Mouse (Mus musculus): ENCODE measurements around the gene C1qtnf1.

The C1qtnf1 gene

DNA sequence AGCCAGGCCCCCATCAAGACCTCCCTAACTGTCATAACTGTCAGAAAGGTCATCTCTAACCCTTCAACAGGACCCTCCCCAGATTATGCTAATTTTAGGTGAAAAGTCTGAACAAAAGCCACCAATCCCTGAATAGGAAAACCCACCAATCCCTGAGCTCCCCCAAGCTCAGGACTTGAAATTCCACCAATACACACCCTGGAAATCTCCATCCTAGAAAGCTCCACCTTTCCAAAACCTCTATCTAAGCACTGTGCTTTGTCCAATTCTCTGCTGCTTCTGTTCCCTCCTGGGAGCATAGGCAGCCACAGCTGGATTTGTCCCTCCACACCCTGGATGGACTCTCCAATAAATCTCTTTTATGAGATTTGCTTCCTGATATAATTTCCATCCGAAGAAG, 45.2 kb downstream of the C1qtnf1 start:
- DNase-seq (ENCODE audit: low read depth, low spot score), result no peak

DNA sequence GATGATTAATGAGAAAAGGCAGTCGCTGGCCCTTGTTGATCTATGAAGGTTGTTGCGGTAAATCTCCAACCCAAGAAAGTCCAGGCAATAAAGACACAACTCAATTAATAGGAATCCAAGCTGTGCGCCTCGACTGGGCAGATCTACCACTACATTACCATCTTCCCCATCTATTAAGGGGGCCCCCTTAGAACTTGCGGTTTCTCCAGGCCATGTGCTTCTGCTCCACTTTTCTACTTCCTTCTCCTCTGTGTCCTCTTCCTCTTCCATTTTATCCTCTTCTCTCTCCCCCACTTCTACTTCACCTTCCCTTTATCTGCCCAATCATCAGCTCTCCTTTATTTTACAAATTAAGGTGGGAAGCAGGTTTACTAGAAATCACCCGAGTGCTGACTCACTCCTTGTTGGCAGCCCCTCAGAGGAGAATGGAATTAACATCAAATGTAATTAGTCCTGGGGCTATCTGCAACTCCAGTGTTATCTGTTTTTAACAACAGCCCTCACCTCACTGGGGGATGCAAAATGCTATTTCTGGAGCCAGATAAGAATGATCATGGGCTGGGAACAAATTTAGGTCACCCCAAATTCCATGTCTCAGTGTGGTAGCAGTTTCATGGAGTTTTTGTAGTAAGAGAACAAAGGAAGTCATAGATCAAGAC, 46.0 kb downstream of the C1qtnf1 start:
- DNase-seq (ENCODE audit: low read depth, low spot score), result no peak

DNA sequence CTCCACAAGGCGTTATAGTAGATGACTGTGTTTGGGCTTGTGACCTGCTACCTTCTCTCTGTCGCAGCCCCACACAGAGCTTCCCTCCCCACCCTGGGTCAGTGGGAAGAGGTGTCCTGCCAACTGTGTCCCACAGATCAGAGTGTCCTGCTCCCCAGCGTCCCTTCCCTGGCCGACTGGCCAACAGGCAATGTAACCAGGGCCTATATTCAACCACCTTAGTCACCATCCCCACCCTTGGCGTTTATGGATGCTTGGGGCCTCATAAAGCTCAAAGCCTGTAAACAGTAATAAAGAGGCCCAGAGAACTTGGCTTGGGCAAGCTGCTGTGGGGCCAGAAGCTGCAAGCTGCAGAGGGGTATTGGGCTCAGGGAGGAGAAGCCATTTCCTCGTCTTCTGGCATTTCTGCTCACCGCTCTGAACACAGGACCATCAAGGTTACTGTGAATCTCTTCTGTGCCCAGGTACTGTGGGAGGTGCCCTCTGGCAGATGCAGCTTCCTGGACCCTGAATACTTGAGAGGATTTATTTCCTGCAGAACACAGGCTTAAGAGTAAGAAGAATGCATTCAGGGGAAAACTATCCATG, 47.6 kb downstream of the C1qtnf1 start:
- no peak for DNase-seq (ENCODE audit: low read depth, low spot score)

DNA sequence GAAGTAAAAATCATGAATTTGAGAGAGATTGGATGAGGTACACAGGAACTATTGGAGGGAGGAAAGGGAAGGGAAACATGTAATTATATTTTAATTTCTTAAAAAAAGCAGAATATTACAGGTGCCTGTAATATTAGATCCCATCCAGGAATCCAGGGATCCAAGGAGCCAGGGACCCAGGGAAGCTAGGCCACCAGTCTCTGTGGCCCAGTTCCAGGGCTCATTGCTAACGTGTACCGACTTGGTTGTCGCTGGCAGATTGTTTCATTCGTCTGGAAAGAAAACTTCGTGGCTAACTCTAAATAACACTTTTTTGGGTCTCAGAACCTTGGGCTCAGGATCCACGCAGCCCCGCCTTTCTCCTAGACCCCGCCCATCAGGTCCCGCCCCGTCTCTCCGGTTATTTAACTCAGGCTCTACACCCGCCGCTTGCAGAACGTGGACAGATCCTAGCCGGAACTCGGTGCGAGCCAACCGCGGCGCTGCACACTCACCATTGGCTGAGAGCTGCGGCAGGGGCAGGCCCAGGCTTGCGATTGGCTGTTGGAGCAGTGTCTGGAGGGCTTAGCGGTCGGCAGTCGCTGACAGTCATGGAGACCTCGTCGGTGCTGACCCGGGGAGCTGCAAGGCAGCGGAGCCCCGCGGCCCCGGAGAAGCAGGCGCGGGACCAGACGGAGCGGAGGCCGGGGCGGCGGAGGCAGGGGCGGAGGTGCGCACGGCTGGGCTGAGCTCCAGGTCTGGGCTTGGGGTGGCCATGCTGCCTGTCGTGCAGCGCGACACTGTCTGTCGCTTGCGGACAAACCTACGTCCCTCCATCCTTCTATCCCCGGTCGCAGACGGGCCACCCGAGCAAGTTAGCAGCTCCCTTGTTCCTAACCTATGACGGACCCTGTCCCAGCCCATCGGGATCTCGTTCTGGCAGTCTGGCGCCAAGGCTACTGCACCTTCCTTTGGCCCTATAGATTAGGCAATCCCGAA, 48.7 kb downstream of the C1qtnf1 start, which contains the start of gene Engase:
Gene Engase, plus strand, starts transcription at position 434 of the 978 bp plus-strand sequence.
- peak; percentile 74 for DNase-seq (ENCODE audit: low read depth, low spot score)

DNA sequence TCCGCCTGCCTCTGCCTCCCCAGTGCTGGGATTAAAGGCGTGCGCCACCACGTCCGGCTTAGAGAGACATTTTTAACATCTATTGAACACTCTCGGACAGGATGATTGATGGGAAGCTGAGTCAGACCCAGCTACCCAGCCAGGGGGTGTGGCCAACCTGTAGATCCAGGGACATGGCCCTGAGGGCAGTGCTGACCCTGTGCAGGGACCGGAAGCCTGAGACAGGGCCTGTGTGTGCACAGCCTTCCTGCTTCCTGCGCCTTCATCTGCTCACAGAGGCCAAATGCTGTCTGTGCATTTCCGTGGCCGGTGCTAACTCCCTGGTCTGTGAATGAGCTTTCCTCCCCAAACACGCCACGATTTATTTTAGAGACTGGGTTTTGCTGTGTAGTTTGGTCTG, 51.8 kb downstream of the C1qtnf1 start:
- DNase-seq (ENCODE audit: low read depth, low spot score), result no peak

DNA sequence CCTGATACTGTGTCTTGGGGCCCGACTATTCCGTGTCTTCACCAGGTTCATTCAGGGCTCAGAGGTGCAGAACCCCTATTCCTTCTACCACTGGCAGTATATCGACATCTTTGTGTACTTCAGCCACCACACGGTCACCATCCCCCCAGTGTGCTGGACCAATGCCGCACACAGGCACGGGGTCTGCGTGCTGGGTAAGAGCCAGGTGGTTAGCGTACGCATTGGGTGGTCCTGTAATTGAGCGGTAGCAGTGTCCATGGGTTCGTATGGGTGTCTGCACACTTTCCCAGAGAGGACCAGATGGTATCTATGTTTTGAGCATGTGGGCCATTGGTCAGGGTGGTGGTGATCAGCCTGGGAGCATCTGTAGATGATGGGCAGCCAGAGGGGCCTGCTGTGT, 53.2 kb downstream of the C1qtnf1 start:
- DNase-seq (ENCODE audit: low read depth, low spot score), result no peak

DNA sequence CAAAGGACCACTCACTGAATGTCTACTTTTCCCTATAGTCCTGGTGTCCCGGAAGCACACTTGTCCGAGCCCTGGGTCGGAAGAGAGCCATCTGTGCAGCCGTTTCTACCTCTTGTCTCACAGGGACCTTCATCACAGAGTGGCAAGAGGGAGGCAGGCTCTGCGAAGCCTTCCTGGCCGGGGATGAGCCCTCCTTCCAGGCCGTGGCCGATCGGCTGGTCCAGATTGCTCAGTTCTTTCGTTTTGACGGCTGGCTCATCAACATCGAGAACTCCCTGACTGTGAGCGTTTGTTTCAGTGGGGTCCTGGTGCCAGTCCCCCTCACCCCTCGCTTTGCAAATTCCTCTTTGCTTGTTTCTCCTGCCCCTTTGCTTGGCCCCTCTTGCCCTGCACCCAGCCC, 53.7 kb downstream of the C1qtnf1 start:
- no peak for DNase-seq (ENCODE audit: low read depth, low spot score)

DNA sequence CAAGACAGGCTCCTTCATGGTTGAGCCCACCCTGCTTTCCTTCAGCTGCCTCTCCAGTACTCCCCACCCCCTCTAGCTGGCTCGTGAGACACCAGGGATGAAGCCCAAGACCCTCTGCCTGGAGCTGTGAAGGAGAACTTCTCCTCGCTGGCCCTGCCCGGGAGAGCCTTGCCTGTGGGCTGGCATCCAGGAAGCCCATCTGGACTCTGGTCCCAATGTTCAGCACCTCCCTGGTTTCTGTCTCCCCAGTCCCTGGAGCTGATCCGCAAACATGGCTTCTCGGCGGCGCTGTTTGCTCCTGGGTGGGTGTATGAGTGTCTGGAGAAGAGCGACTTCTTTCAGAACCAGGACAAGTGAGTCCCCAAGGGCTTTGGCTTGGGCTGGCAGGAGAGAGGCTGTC, 56.2 kb downstream of the C1qtnf1 start:
- DNase-seq (ENCODE audit: low read depth, low spot score), result no peak

DNA sequence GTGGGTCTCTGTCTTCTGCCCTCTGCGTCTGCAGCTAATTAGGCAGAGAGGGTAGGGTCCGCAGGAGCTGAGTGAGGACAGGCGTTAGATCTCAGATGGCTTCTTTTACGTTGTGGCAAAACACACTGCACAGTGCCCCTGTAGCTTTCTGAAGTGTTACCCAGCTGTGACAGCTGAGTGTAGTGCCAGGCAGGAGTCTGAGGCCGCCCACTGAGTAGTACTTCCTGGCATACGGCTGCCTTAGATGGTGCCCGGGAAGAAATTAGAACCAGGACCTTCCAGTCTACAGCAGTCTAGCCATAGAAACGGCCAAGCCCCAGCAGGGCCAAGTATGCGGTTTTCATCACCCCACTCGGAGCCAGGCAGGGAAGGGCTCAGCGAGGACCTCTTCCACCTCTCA, 57.3 kb downstream of the C1qtnf1 start:
- no peak for DNase-seq (ENCODE audit: low read depth, low spot score)

DNA sequence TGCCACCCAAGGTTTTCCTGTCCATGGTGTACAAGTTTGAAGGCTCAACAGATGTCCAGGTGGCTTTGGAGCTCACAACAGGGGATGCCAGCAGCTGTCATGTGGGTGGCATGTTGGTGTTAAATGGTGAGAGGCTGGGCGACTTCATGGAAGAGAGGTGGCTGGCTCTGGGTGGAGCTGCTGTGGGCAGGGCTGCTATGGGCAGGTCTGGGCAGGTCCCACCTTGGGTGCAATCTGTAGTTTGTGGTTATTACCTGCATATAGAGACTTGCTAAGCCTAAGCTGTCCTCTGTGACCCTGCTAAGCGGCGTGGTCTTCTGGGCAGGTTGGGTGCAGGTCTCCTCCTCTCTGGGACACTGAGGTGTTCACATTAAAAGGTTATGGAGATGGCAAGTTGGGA, 57.8 kb downstream of the C1qtnf1 start:
- DNase-seq (ENCODE audit: low read depth, low spot score), result no peak

DNA sequence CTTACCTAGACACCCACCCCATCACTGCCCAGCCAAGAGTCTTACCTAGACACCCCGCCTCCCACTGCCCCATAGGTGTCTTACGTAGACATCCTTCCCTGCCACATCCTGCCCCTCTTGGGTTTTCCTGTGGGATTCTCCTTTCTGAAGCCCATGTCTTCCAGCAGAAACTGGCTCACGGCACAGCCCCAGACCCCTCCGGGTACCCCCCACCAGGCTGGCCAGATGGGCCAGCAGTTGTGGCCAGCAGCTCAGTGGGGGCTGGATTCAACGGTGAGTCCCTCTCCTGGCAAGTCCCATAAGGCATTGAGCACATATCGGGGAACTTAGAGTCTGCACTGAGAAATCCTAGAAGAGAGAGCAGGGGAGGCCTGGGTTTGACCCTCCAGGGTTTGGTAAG, 58.3 kb downstream of the C1qtnf1 start:
- no peak for DNase-seq (ENCODE audit: low read depth, low spot score)

DNA sequence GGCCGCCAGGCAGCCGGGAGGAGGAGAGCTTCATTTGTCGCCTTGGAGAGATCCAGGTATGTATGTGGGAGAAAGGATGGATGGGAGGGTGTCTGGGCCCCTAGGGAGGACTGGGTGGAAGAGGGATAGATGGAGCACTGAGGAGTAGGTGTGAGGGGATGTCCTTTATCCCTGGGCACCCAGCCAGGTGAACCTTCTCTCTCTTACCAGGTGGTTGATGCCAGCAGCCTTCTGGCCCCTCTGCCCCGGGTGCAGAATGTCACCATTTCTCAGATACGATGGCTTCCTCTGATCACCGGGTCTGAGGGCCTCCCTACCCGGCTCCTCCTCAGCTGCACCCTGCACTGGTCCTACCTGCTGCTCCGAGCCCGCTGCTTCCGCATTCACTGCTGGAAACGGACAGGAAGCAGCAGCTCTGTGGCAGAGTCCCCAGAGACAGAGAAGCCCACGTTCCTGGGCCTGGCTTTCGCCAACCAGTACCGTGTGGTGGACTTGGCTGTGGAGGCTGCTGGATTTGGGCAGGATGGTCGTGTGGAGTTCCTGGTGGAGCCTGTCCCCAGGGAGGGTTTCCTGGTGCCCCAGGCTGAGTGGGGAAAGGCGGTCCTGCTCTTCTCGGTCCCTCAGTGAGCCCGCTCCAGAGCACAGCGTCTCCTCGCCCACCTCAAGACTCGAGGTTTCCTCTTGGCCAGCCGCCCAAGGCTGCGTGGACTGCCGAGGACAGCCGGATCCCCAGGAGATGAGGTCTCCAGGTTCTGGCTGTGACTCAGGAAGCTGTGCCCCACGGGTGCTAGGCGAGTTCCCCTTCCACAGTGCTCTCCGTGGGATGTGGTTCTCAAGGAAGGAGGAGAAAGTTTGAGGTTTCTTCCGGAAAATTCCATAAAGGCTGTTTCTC, 59.1 kb downstream of the C1qtnf1 start:
- DNase-seq (ENCODE audit: low read depth, low spot score), result no peak

DNA sequence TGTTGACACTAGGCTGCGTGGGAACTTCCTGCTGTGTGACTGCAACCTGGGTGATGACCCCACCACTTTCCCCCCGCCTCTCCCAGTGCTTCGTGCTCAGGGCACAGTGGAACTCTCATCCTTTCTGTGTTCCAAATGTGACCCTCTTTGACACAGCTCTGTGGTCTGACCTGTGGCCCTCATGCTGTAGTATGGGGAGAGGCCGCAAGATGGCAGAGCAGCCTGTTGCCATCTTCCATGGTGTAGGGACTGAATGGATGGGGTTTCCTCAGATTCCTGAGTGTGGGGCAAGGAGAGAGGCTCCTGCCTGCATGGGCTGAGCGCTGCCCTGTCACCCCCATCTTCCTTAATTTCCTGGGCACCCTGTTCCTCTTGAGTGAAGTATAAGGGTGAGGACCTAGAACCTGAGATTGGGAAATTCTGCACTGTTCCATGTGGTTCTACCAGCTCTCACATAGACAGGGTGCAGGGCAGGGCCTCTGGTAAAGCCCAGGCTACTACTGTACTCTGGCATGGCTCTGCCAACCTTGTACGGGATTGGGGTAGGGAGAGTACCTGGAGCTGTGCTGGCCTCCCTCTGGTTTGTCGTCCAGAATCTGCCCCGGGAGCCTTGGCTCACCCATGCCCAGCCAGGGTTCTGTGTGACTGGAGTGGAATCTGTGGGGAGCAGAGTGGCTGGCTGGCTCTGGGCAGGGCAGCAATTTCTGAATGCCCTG, 60.3 kb downstream of the C1qtnf1 start:
- no peak for DNase-seq (ENCODE audit: low read depth, low spot score)

DNA sequence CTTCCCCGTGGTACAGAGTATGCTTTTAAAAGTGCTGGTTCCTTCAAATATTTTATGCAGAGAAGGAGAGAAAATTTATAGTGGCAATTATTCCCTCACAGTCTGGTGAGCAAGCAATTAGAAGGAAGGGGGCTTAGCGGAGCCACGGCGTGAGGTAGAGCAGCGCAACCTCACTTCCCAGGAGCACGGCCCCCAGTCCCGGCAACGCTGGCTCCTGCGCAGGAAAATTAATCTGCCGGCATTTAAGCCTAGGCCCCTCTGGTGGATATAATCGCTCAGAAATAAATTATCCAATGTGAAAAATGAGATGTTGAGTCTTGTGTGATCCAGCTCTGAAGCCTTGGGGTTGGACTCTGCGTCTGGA, 60.9 kb downstream of the C1qtnf1 start:
- DNase-seq (ENCODE audit: low read depth, low spot score), result no peak

DNA sequence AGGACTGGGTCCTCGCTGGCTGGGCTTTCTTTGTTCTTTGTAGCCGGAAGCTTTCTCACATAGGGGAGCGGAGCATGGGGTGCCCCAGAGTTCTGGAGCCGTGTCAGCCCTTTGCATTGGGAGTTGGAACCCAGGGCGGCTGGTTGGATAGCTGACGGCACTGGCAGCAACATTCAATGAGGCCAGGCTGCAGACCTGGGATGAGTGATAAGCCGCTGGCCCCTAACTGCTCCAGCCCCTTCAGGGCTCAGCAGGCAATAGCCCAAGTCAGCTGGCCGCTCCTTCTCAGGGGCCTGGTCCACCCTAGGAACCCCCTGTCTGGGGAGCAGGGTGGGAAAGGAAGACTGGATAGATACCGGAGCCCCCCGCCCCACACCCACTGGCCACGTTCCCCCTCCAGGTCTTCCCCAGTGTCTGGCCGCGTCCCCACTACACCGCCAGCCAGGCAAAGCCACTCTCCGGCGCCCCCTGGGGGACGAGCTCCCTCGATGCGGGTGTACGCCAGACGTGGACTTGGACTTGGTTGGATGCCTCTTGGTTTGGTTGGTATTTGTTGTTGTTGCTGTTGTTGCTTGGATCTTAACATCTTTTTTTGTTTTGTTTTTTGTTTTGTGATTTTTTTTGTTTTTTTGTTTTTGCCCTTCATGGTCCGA, 62.7 kb downstream of the C1qtnf1 start:
- no peak for DNase-seq (ENCODE audit: low read depth, low spot score)

DNA sequence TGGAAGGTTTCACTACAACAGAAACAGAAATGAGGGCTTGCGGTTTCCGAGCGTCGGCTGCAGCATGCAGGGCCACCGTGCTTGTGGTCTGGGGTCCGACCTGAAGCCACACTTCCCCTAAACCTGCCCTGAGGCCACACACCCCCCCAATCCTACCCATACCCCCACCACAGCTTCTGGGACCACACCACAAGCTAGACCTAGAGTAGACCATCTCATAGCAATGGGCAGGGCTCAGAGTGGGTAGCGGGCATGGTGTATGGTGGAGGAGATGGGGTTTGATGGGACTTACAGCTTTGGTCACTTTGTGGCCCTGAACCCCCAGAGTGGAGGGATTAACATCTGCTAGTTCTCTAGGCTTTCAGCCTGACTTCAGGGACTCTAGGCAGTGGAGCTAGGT, 63.2 kb downstream of the C1qtnf1 start:
- DNase-seq (ENCODE audit: low read depth, low spot score), result no peak

DNA sequence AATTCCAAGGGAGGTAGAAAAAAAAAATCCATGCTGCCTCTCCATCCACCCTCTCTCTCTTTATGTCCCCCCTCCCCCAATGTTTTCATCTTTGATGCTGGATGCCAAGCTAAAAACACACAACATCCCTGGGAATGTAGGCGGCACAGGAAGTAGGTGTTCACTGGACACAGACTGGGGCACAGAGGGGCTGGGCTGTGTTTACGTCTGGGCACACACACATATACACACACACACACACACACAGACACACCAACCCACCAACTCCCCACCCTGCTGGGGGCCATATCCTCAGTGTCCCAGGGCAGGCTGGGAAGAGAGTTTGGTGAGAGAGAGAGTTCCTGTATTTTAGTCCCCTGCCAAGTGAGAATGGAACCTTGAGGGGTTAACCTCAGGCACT, 65.5 kb downstream of the C1qtnf1 start:
- no peak for DNase-seq (ENCODE audit: low read depth, low spot score)

DNA sequence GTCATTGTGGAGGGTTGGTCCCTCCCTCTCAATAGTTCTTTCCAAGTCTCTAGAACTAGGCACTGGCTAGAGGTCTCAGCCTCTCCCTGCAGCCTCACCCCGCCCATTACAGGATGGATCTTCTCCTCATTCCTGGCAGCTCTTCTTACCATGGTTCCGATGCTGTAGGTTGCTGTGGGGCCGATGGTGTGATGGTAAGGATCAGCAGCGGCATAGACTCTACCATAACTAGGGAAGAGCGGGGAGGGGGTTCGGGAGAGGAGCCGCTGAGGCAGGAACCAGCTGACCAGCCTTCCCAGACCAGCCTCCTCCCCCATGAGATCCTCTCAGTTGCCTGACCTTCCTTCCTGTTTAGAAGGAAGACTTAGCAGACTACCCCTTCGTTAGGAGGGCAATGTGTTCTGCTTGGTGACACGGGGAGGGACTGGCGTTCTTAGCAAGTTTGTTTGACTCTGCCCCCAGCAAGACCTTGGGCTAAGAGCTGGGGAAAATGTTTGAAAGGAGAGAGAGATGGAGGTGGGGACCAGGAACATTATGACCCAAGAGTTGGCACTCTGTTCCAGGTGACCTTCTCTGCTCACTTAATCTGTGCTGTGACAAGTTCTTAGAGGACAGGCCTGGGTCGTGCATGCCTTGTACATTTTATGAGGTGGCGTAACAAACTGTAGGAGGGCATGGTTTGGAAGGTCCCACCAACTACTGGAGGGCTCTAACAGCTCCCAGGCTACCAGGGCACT, 66.2 kb downstream of the C1qtnf1 start:
- no peak for DNase-seq (ENCODE audit: low read depth, low spot score)

DNA sequence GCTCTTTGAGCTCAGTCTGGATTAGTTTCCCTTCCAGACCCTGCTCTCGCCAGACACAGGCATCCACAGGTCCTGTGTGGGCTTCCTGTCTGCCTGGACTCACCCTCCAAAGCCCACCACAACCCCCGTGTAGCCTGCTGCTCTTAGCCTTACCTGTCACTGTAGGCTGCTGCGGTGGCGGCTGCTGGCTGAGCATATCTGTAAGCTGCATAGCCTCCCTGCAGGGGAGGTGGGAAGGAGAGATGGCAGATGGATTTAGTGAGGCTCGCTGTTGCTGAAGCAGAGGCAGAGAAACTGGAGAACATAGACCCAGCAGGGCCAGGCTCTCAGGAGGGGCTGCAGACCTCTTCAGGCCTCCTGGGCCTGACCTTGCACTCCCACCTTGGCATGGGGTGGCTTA, 67.1 kb downstream of the C1qtnf1 start:
- no peak for DNase-seq (ENCODE audit: low read depth, low spot score)
